Mouse (Mus musculus) brain, embryonic 14.5 days (tissue): ENCODE results near the gene Arpc1b.

Experiments used
- CTCF ChIP-seq: fragments of 200-500 bp; IDR thresholded peaks from 2 replicates; pipeline ENCODE4 v1.5.1; 2012; ENCODE audit warnings: inconsistent platforms, mild to moderate bottlenecking, moderate library complexity, borderline replicate concordance; ENCODE audit not compliant: insufficient read depth, insufficient read length; ENCODE audit errors: extremely low read depth
- POLR2A ChIP-seq: fragments of 200-500 bp; IDR thresholded peaks from 2 replicates; pipeline ENCODE4 v1.6.1; 2012; ENCODE audit warnings: mild to moderate bottlenecking, inconsistent platforms, borderline replicate concordance; ENCODE audit not compliant: poor library complexity, insufficient read depth, insufficient read length, severe bottlenecking; ENCODE audit errors: extremely low read depth

- TF ChIP-seq POLR2A = no peak
- TF ChIP-seq CTCF = no peak
Measured at GRCm38 (mm10) chr5:145064765-145065340, 49.2 kb upstream of the Arpc1b start.
